Mouse (Mus musculus): ENCODE measurements at regions not wholly inside any gene's neighbourhood (a gene's known extent, or its start where the extent isn't known, plus 50 kb on each side); places are given as distances from the start of the nearest gene placed in this dataset.

DNA sequence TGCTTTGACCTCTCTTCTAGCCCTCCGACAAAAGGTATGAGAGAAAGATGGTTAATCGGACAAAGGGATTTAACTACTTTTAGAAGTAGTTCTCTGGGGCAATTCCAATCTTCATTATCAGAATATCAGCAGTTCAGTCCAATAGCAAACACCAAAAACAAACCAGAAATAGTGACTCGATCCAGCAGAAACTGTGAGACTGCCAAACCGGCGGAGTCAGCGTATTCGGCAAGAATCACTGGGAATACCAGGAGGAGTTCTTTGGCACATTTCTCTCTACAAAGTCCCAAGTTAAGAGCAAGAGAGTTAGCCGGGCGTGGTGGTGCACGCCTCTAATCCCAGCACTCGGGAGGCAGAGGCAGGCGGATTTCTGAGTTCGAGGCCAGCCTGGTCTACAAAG lies 164.5 kb downstream of the Lnpk start:
- TF ChIP-seq CTCF (IDR thresholded peaks at IDR 0.05; ENCODE audit: control insufficient read depth, insufficient read depth, low read length) (no peak), POLR2A (IDR thresholded peaks at IDR 0.05; ENCODE audit: borderline replicate concordance, control insufficient read depth, low read depth, low read length) (no peak)

Measured in bone marrow, adult 2 months (tissue).